Mouse (Mus musculus) heart, adult 2 months (tissue): ENCODE data around the gene Olfml2b.

ENCODE experiments used
- CTCF ChIP-seq: fragments of 200-600 bp; IDR thresholded peaks from 2 replicates; pipeline ENCODE4 v1.8.1; 2022; ENCODE audit warnings: antibody characterized with exemption, mild to moderate bottlenecking, moderate library complexity
- EP300 ChIP-seq: fragments of 200-500 bp; IDR thresholded peaks from 2 replicates; pipeline ENCODE4 v1.6.1; 2011; ENCODE audit warnings: low read depth, low read length, control low read depth; ENCODE audit not compliant: insufficient read depth
- POLR2A ChIP-seq: fragments of 200-500 bp; IDR thresholded peaks from 2 replicates; pipeline ENCODE4 v1.6.1; 2011; ENCODE audit warnings: mild to moderate bottlenecking, low read depth, low read length, control low read depth; ENCODE audit not compliant: insufficient read depth

GRCm38 (mm10) chr1:170697771-170698356 lies 53.5 kb downstream of the Olfml2b start:
- TF ChIP-seq CTCF (no peak), POLR2A (no peak), EP300 (no peak)
